Mouse (Mus musculus) liver, embryonic 14.5 days (tissue): Measurements from ENCODE around the gene Tmem117. TPM values are rescaled to one million over a fixed set of nuclear protein-coding genes. Genes with fewer than 3 reads are reported as not detected.

Experiments used
- ATAC-seq: fragments of 200-750 bp; cut with Nextera tagmentation; 2 replicates; pipeline ENCODE4 v1.8.0; 2017; ENCODE audit warnings: moderate number of reproducible peaks, mild to moderate bottlenecking, moderate library complexity; ENCODE audit not compliant: insufficient read depth
- DNase-seq, 3 experiments: peaks; one replicate each; pipeline ENCODE4 v3.0.0-alpha.2; 2012 to 2013; ENCODE audit warnings: low read depth in 3 of 3, low spot score in 3 of 3
- H3K27ac ChIP-seq: fragments of 300-500 bp; sonication (generic); 2 replicates; pipeline ENCODE4 v1.5.1; 2014; ENCODE audit warnings: moderate library complexity, mild to moderate bottlenecking, control low read depth, inconsistent platforms
- H3K27me3 ChIP-seq: fragments of 300-500 bp; sonication (generic); 2 replicates; pipeline ENCODE4 v1.6.1; 2014; ENCODE audit warnings: mild to moderate bottlenecking, low read length, moderate library complexity; ENCODE audit not compliant: control insufficient read depth, insufficient read depth
- H3K36me3 ChIP-seq: fragments of 300-500 bp; sonication (generic); replicated peaks from 2 replicates; pipeline ENCODE4 v1.6.1; 2014; ENCODE audit warnings: low read depth; ENCODE audit not compliant: control insufficient read depth, insufficient read depth
- H3K4me1 ChIP-seq, 2 experiments: fragments of 200-500 bp in 1 of 2; fragments of 300-500 bp in 1 of 2; sonication (generic) in 1 of 2; replicated peaks; 2 replicates each; pipeline ENCODE4 v1.6.1; 2012 to 2014; ENCODE audit warnings: antibody characterized with exemption in 1 of 2, inconsistent platforms in 1 of 2, low read length in 1 of 2; ENCODE audit not compliant: control insufficient read depth in 2 of 2, insufficient read depth in 2 of 2
- H3K4me2 ChIP-seq: fragments of 300-500 bp; sonication (generic); 2 replicates; pipeline ENCODE4 v1.6.1; 2014; ENCODE audit warnings: low read depth, mild to moderate bottlenecking, control low read depth, moderate library complexity
- H3K4me3 ChIP-seq, 2 experiments: fragments of 200-500 bp in 1 of 2; fragments of 300-500 bp in 1 of 2; sonication (generic) in 1 of 2; 2 replicates each; pipeline ENCODE4 v1.5.1; 2012 to 2014; ENCODE audit warnings: low read depth in 2 of 2, low read length in 2 of 2, mild to moderate bottlenecking in 2 of 2, control low read depth in 1 of 2, inconsistent platforms in 1 of 2, moderate library complexity in 1 of 2; ENCODE audit not compliant: insufficient read depth in 1 of 2
- H3K9ac ChIP-seq: fragments of 300-500 bp; sonication (generic); replicated peaks from 2 replicates; pipeline ENCODE4 v1.6.1; 2014; ENCODE audit warnings: mild to moderate bottlenecking, control low read depth, moderate library complexity
- H3K9me3 ChIP-seq: fragments of 300-500 bp; sonication (generic); 2 replicates; pipeline ENCODE4 v1.6.1; 2016; ENCODE audit warnings: low read length, mixed read lengths; ENCODE audit not compliant: control insufficient read depth
- CTCF ChIP-seq: IDR thresholded peaks from 2 replicates; pipeline ENCODE4 v1.5.1; 2016; ENCODE audit warnings: antibody characterized with exemption, low read depth, control low read depth
- EP300 ChIP-seq: IDR thresholded peaks from 2 replicates; pipeline ENCODE4 v1.6.1; 2016; ENCODE audit warnings: antibody characterized with exemption, low read depth
- WGBS: fragments of 180-500 bp; shearing (Covaris S2); extraction: QIAGEN DNeasy Blood & Tissue Kit; methylation state at CpG from one replicate; pipeline ENCODE4 v1.1.7; 2014; ENCODE audit not compliant: insufficient replicate concordance; 5-methylcytosine and 5-hydroxymethylcytosine counted together
- polyA plus RNA-seq, 2 experiments: library from polyadenylated mRNA; depleted of rRNA in 1 of 2; stranded (reverse) in 1 of 2; unstranded in 1 of 2; fragments of >200 nt; fragmentation: Nextera tagmentation in 1 of 2; extraction: Ambion mirVana in 1 of 2; gene quantifications; 2 replicates each; pipeline versions ENCODE4 v1.2.1 to v1.2.3; 2012 to 2014

The Tmem117 gene
- polyA plus RNA-seq, 2 experiments = not detected

DNA sequence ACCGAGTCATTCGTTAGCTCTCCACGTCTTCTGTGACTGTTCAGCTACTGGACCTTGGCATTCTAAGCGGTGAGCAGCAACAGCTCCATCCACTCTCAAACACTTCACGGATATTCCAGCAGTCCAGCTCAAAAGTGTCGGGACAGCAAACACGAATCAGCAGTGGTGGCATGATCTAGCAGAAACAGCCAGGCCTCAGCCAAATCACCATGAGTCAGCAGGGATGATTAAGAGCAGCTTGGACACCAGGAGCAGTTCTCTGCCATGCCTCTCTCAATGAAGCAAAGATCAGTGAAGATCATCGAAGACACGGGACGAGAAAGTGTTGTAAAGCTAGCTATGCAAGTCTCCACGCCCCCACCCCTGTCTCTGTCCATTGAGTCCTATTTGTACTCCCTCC is 13.0 kb upstream of the Tmem117 start:
- WGBS = 73% methylated on average over 11 of the region's 11 CpGs
- H3K27ac ChIP-seq = no peak overlapping the region
- H3K4me2 ChIP-seq = no peak overlapping the region
- TF ChIP-seq EP300 = no peak
- TF ChIP-seq CTCF = no peak
- H3K4me3 ChIP-seq = no peak overlapping the region
- H3K9me3 ChIP-seq = no peaks in the 10 kb centered on the region
- no peak overlapping the region for H3K9ac ChIP-seq
- no peak for DNase-seq
- H3K36me3 ChIP-seq = no peaks in the 10 kb centered on the region
- no peak for ATAC-seq
- H3K4me1 ChIP-seq = no peaks in the 10 kb centered on the region
- H3K27me3 ChIP-seq = no peaks in the 10 kb centered on the region

DNA sequence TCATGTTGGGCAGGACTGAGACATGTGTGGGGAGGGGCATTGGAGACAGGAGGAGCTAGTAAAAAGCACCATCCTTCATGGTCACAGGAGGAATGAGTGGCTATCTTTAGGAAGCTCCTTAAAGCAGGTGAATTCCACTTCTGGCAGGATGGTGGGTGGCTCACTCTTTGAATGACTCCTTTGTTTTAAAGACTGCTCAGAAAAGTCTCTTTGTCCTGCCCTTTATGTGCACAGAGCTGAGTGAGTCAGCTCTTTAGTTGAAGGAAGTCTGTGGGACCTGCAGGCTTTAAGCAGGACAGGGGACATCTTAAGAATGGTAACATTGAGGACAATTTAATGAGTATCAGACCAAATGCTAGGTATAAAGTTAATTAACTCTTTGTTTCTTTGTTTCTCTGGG is 8.1 kb upstream of the Tmem117 start:
- H3K4me3 ChIP-seq = no peak overlapping the region
- TF ChIP-seq EP300 = no peak
- no peak for TF ChIP-seq CTCF
- no peaks in the 10 kb centered on the region for H3K36me3 ChIP-seq
- H3K4me1 ChIP-seq = no peaks in the 10 kb centered on the region
- ATAC-seq (no peak), DNase-seq (no peak)
- H3K9ac ChIP-seq = no peak overlapping the region
- no peaks in the 10 kb centered on the region for H3K27me3 ChIP-seq
- no peaks in the 10 kb centered on the region for H3K9me3 ChIP-seq
- no peak overlapping the region for H3K4me2 ChIP-seq
- H3K27ac ChIP-seq = no peak overlapping the region

- no peak for DNase-seq
- Histone ChIP-seq H3K9me3 (no peaks in the 10 kb centered on the region), H3K4me2 (peak overlapping the region; percentile 57; the same call in 1 of the 2 replicates), H3K4me3 (no peak overlapping the region), H3K9ac (no peak overlapping the region), H3K36me3 (no peaks in the 10 kb centered on the region), H3K4me1 (no peaks in the 10 kb centered on the region), H3K27ac (no peak overlapping the region), H3K27me3 (peaks cover 26% of the 10 kb centered on the region)
- no peak for ATAC-seq
- TF ChIP-seq CTCF = no peak
- no peak for TF ChIP-seq EP300
- 44% methylated on average over 2 of the region's 2 CpGs for WGBS
Observed at GRCm38 (mm10) chr15:94628463-94628829, 586 bp upstream of the Tmem117 start.

DNA sequence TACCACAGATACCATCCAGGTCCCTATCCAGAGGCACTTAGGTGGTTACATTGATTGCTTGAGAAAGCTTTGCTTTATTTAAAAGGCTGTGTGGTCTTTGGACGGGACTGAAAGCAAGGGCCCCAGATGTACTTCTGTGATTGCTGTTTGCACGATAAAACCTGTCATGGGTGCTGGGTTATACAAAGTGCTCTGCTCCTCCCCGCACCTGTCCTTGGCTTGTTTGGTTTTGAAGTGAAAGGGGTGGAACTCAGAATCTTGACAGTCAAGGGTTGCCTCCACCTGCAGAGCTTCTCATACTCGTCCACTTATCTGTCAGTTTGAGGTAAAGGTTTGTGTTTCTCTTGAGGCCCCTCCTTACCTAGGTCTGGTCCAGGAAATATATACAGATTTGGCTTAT is 1.5 kb downstream of the Tmem117 start:
- Histone ChIP-seq H3K27me3 (peaks cover 26% of the 10 kb centered on the region), H3K36me3 (no peaks in the 10 kb centered on the region), H3K27ac (no peak overlapping the region), H3K4me1 (no peaks in the 10 kb centered on the region), H3K9ac (no peak overlapping the region), H3K4me2 (no peak overlapping the region), H3K4me3 (no peak overlapping the region), H3K9me3 (no peaks in the 10 kb centered on the region)
- ATAC-seq (no peak), DNase-seq (no peak)
- 42% methylated on average over 4 of the region's 4 CpGs for WGBS
- TF ChIP-seq CTCF (no peak), EP300 (no peak)

- Histone ChIP-seq H3K27ac (no peak overlapping the region), H3K4me2 (no peak overlapping the region), H3K36me3 (no peaks in the 10 kb centered on the region), H3K4me1 (no peaks in the 10 kb centered on the region), H3K4me3 (no peak overlapping the region), H3K9me3 (no peaks in the 10 kb centered on the region), H3K9ac (no peak overlapping the region), H3K27me3 (peaks cover 10% of the 10 kb centered on the region)
- ATAC-seq = no peak
- WGBS = 63% methylated on average over 11 of the region's 11 CpGs
- TF ChIP-seq EP300 (no peak), CTCF (no peak)
- no peak for DNase-seq
Observed at GRCm38 (mm10) chr15:94634524-94634923, 5.5 kb downstream of the Tmem117 start.

GRCm38 (mm10) chr15:94638207-94638606 is 9.2 kb downstream of the Tmem117 start:
- Histone ChIP-seq H3K27me3 (no peaks in the 10 kb centered on the region), H3K9ac (no peak overlapping the region), H3K4me3 (no peak overlapping the region), H3K36me3 (no peaks in the 10 kb centered on the region), H3K4me1 (no peaks in the 10 kb centered on the region), H3K27ac (no peak overlapping the region), H3K4me2 (no peak overlapping the region), H3K9me3 (no peaks in the 10 kb centered on the region)
- WGBS = 48% methylated on average over 2 of the region's 2 CpGs
- DNase-seq = no peak
- no peak for ATAC-seq
- no peak for TF ChIP-seq EP300
- no peak for TF ChIP-seq CTCF
